Mouse (Mus musculus) CH12.LX (cell line): ENCODE data around the gene Rab11fip3. TPM values are rescaled to one million over a fixed set of nuclear protein-coding genes. Genes with fewer than 3 reads are reported as not detected.

Experiments
- DNase-seq: peaks from one replicate; pipeline ENCODE4 v3.0.0-alpha.2; 2013; ENCODE audit errors: extremely low read depth
- H3K27ac ChIP-seq: 2 replicates; pipeline ENCODE4 v1.5.1; 2012; ENCODE audit warnings: low read depth, mild to moderate bottlenecking, control low read depth, moderate library complexity; ENCODE audit not compliant: insufficient read depth
- H3K27me3 ChIP-seq: replicated peaks from 2 replicates; pipeline ENCODE3; 2012; ENCODE audit warnings: inconsistent platforms
- H3K36me3 ChIP-seq, 2 experiments: replicated peaks in 1 of 2; 2 replicates each; pipeline versions ENCODE3 to v1.6.1; 2012; ENCODE audit warnings: inconsistent platforms in 1 of 2, low read length in 1 of 2, mild to moderate bottlenecking in 1 of 2, mixed read lengths in 1 of 2, moderate library complexity in 1 of 2; ENCODE audit not compliant: control insufficient read depth in 1 of 2, insufficient read depth in 1 of 2
- H3K4me1 ChIP-seq, 2 experiments: 2 replicates each; pipeline ENCODE4 v1.6.1; 2012; ENCODE audit warnings: inconsistent platforms in 1 of 2, moderate library complexity in 1 of 2; ENCODE audit not compliant: insufficient read depth in 2 of 2, control insufficient read depth in 1 of 2
- H3K4me2 ChIP-seq: 2 replicates; pipeline ENCODE4 v1.6.1; 2012; ENCODE audit warnings: low read depth, mild to moderate bottlenecking, control low read depth; ENCODE audit not compliant: poor library complexity, insufficient read depth, severe bottlenecking
- H3K4me3 ChIP-seq, 3 experiments: fragments of 150-350 bp in 1 of 3; sonication (generic) in 1 of 3; replicated peaks in 1 of 3; 2 replicates each; pipeline versions ENCODE3 to v1.5.1; 2011 to 2012; ENCODE audit warnings: low read depth in 2 of 3, low read length in 2 of 3, mild to moderate bottlenecking in 2 of 3, moderate library complexity in 2 of 3, control low read depth in 1 of 3, improper control_type of control experiment in 1 of 3, inconsistent platforms in 1 of 3, mixed read lengths in 1 of 3; ENCODE audit not compliant: poor library complexity in 1 of 3
- H3K79me2 ChIP-seq: replicated peaks from 2 replicates; pipeline ENCODE4 v1.6.1; 2012; ENCODE audit warnings: mild to moderate bottlenecking, moderate library complexity; ENCODE audit not compliant: control insufficient read depth, poor library complexity, insufficient read depth, severe bottlenecking; ENCODE audit errors: extremely low read depth
- H3K9ac ChIP-seq: 2 replicates; pipeline ENCODE4 v1.6.1; 2012; ENCODE audit warnings: low read depth, mild to moderate bottlenecking, control low read depth, moderate library complexity; ENCODE audit not compliant: insufficient read depth
- H3K9me3 ChIP-seq: replicated peaks from 2 replicates; pipeline ENCODE3; 2012; ENCODE audit warnings: low read length, inconsistent platforms, mixed read lengths
- BHLHE40 ChIP-seq: IDR thresholded peaks from 2 replicates; pipeline ENCODE4 v1.6.1; 2011; ENCODE audit warnings: mild to moderate bottlenecking, low read depth, low read length, improper control_type of control experiment
- CHD1 ChIP-seq: IDR thresholded peaks from 2 replicates; pipeline ENCODE4 v1.6.1; 2012; ENCODE audit warnings: low read depth, low read length, improper control_type of control experiment, inconsistent platforms
- CTCF ChIP-seq, 2 experiments: IDR thresholded peaks in 1 of 2; conservative IDR thresholded peaks in 1 of 2; 2 replicates each; pipeline ENCODE4 v1.5.1; 2011 to 2012; ENCODE audit warnings: low read depth in 2 of 2, low read length in 2 of 2, improper control_type of control experiment in 1 of 2, inconsistent platforms in 1 of 2, mild to moderate bottlenecking in 1 of 2, moderate library complexity in 1 of 2
- E2F4 ChIP-seq: IDR thresholded peaks from 2 replicates; pipeline ENCODE4 v1.6.1; 2011; ENCODE audit warnings: low read depth, low read length, improper control_type of control experiment; ENCODE audit not compliant: insufficient replicate concordance
- EP300 ChIP-seq: IDR thresholded peaks from 2 replicates; pipeline ENCODE4 v1.6.1; 2011; ENCODE audit warnings: low read length, improper control_type of control experiment
- MAZ ChIP-seq: IDR thresholded peaks from 2 replicates; pipeline ENCODE4 v1.6.1; 2012; ENCODE audit warnings: low read depth, mild to moderate bottlenecking, inconsistent platforms, low read length, improper control_type of control experiment, moderate library complexity
- MEF2A ChIP-seq: IDR thresholded peaks from 2 replicates; pipeline ENCODE4 v1.6.1; 2014; ENCODE audit warnings: low read depth, mild to moderate bottlenecking, inconsistent platforms, low read length, improper control_type of control experiment, borderline replicate concordance
- MXI1 ChIP-seq: IDR thresholded peaks from 2 replicates; pipeline ENCODE4 v1.6.1; 2011; ENCODE audit warnings: mild to moderate bottlenecking, low read depth, low read length, improper control_type of control experiment
- MYC ChIP-seq: IDR thresholded peaks from 2 replicates; pipeline ENCODE4 v1.6.1; 2011; ENCODE audit warnings: low read depth, mild to moderate bottlenecking, improper control_type of control experiment, low read length
- PAX5 ChIP-seq: IDR thresholded peaks from 2 replicates; pipeline ENCODE4 v1.6.1; 2012; ENCODE audit warnings: low read length, inconsistent platforms, mixed read lengths
- POLR2A ChIP-seq: IDR thresholded peaks from 2 replicates; pipeline ENCODE4 v1.6.1; 2011; ENCODE audit warnings: low read depth, mild to moderate bottlenecking, improper control_type of control experiment, low read length
- POLR2AphosphoS2 ChIP-seq: IDR thresholded peaks from 2 replicates; pipeline ENCODE4 v1.6.1; 2011; ENCODE audit warnings: low read depth, low read length, improper control_type of control experiment
- RCOR1 ChIP-seq: conservative IDR thresholded peaks from 2 replicates; pipeline ENCODE4 v1.6.1; 2012; ENCODE audit warnings: low read depth, mild to moderate bottlenecking, inconsistent platforms, low read length, improper control_type of control experiment
- SMC3 ChIP-seq: IDR thresholded peaks from 2 replicates; pipeline ENCODE4 v1.6.1; 2011; ENCODE audit warnings: low read depth, low read length, improper control_type of control experiment
- TCF12 ChIP-seq: IDR thresholded peaks from 2 replicates; pipeline ENCODE4 v1.6.1; 2014; ENCODE audit warnings: low read depth, mild to moderate bottlenecking, inconsistent platforms, low read length, improper control_type of control experiment
- USF2 ChIP-seq: conservative IDR thresholded peaks from 2 replicates; pipeline ENCODE4 v1.6.1; 2011; ENCODE audit warnings: low read depth, low read length, improper control_type of control experiment
- ZC3H11A ChIP-seq: IDR thresholded peaks from 2 replicates; pipeline ENCODE4 v1.6.1; 2012; ENCODE audit warnings: low read depth, mild to moderate bottlenecking, inconsistent platforms, low read length, improper control_type of control experiment
- ZKSCAN1 ChIP-seq: IDR thresholded peaks from 2 replicates; pipeline ENCODE4 v1.6.1; 2012; ENCODE audit warnings: low read depth, inconsistent platforms, low read length, improper control_type of control experiment, borderline replicate concordance
- ZMIZ1 ChIP-seq: IDR thresholded peaks from 2 replicates; pipeline ENCODE4 v1.6.1; 2012; ENCODE audit warnings: low read depth, mild to moderate bottlenecking, inconsistent platforms, low read length, improper control_type of control experiment
- dilution Hi-C: fragments of 300-500 bp; cut with MboI; formaldehyde crosslinking; loops from 2 replicates; pipeline ENCODE4 v1.14.3; 2020; ENCODE audit warnings: low sequenced_read_pairs; ENCODE audit not compliant: extremely low pct_unique_long_range_greater_than_20kb, extremely low pct_ligation_motif_present
- in situ Hi-C: fragments of 300-500 bp; cut with MboI; formaldehyde crosslinking; loops from 3 replicates; pipeline ENCODE4 v1.14.3; 2019; ENCODE audit warnings: low sequenced_read_pairs, low pct_ligation_motif_present, low pct_unique_long_range_greater_than_20kb, mixed read lengths
- polyA plus RNA-seq: library from polyadenylated mRNA; unstranded; fragments of >175 nt; gene quantifications from 2 replicates; pipeline ENCODE4 v1.2.1, GENCODE M21; 2012; ENCODE audit warnings: low read depth; ENCODE audit not compliant: insufficient read length
- total RNA-seq, 2 experiments: library from RNA; depleted of rRNA; stranded (reverse); fragments of 300-350 nt in 1 of 2; fragments of >200 nt in 1 of 2; gene quantifications; 2 replicates each; pipeline ENCODE4 v1.2.3; 2012 to 2014

Rab11fip3 gene
- total and polyA plus RNA-seq, 3 experiments = 3.5 to 7.6 (median 4.6) TPM

- in situ Hi-C loops (no loop called here), dilution Hi-C loops (no loop called here)
- no peaks in the 10 kb centered on the region for H3K79me2 ChIP-seq
- no peaks in the 10 kb centered on the region for H3K27me3 ChIP-seq
- peaks cover 4 to 21% of the 10 kb centered on the region in 2 experiments for H3K36me3 ChIP-seq
- H3K9me3 ChIP-seq = no peaks in the 10 kb centered on the region
- no peak overlapping the region for H3K27ac ChIP-seq
- no peak overlapping the region for H3K4me3 ChIP-seq
- no peak overlapping the region for H3K9ac ChIP-seq
- H3K4me2 ChIP-seq = no peak overlapping the region
- peaks cover 16 to 52% of the 10 kb centered on the region in 2 experiments for H3K4me1 ChIP-seq
- TF ChIP-seq TCF12 (no peak), E2F4 (no peak)
- TF ChIP-seq, all 38 proteins: peak for 0
- no peak for DNase-seq
Measured at GRCm38 (mm10) chr17:26023181-26023580, 46.2 kb downstream of the Rab11fip3 start.

- no peak overlapping the region for H3K4me2 ChIP-seq
- no peaks in the 10 kb centered on the region for H3K79me2 ChIP-seq
- no peaks in the 10 kb centered on the region for H3K9me3 ChIP-seq
- H3K4me3 ChIP-seq = no peak overlapping the region
- H3K36me3 ChIP-seq = peaks cover 4 to 18% of the 10 kb centered on the region in 2 experiments
- H3K9ac ChIP-seq = no peak overlapping the region
- dilution Hi-C loops = no loop called here
- DNase-seq = no peak
- H3K4me1 ChIP-seq = peaks cover 19 to 53% of the 10 kb centered on the region in 2 experiments
- no peak overlapping the region for H3K27ac ChIP-seq
- no peaks in the 10 kb centered on the region for H3K27me3 ChIP-seq
- in situ Hi-C loops = no loop called here
- no peak for TF ChIP-seq POLR2AphosphoS2
- TF ChIP-seq, all 38 proteins: peak for 0
Measured at GRCm38 (mm10) chr17:26021728-26022341, 47.5 kb downstream of the Rab11fip3 start.

DNA sequence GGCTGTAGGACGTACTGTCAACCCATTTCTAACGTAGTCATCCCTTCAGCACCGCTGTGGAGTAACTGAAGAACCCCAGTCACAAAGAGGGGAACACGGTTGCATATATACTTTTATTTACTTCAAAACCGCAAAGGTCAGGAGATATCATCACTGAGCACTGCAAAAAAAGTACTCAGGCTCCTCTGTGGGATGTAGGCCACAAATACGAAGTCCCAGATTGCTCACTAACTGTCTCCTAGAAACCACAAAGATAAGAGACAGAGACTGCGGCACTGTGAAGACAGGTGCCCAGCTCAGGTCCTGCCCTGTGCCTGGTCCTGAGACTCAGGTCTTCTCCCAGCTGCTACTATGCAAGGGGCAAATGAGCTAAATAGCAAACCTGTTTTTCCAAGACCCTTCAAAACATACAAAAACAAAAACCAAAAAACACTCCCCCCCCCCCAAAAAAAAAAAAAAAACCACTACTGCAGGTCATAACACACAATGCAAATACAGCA, 48.5 kb downstream of the Rab11fip3 start:
- Histone ChIP-seq H3K4me1 (peaks cover 19 to 55% of the 10 kb centered on the region in 2 experiments), H3K27me3 (no peaks in the 10 kb centered on the region), H3K4me2 (no peak overlapping the region), H3K9ac (no peak overlapping the region), H3K9me3 (no peaks in the 10 kb centered on the region), H3K27ac (no peak overlapping the region), H3K36me3 (peaks cover 5 to 17% of the 10 kb centered on the region in 2 experiments), H3K4me3 (no peak overlapping the region)
- no peak for DNase-seq
- dilution Hi-C loops = no loop called here
- in situ Hi-C loops = no loop called here
- TF ChIP-seq MYC (no peak), USF2 (no peak), MXI1 (no peak), POLR2AphosphoS2 (no peak), ZC3H11A (no peak), RCOR1 (no peak), PAX5 (no peak), BHLHE40 (no peak), EP300 (no peak), CTCF (conservative IDR thresholded peaks at IDR 0.05 in 1 of 2, IDR thresholded peaks at IDR 0.05 in 1 of 2; ENCODE audit: low read depth in 2 of 2, low read length in 2 of 2) (no peak), CHD1 (no peak), TCF12 (no peak), SMC3 (no peak), POLR2A (no peak), MEF2A (no peak), MAZ (no peak), ZMIZ1 (no peak), ZKSCAN1 (no peak)
- TF ChIP-seq, all 38 proteins: peak for 0
- no peaks in the 10 kb centered on the region for H3K79me2 ChIP-seq
